Mouse (Mus musculus): ENCODE results near the gene Tank.

The Tank gene

DNA sequence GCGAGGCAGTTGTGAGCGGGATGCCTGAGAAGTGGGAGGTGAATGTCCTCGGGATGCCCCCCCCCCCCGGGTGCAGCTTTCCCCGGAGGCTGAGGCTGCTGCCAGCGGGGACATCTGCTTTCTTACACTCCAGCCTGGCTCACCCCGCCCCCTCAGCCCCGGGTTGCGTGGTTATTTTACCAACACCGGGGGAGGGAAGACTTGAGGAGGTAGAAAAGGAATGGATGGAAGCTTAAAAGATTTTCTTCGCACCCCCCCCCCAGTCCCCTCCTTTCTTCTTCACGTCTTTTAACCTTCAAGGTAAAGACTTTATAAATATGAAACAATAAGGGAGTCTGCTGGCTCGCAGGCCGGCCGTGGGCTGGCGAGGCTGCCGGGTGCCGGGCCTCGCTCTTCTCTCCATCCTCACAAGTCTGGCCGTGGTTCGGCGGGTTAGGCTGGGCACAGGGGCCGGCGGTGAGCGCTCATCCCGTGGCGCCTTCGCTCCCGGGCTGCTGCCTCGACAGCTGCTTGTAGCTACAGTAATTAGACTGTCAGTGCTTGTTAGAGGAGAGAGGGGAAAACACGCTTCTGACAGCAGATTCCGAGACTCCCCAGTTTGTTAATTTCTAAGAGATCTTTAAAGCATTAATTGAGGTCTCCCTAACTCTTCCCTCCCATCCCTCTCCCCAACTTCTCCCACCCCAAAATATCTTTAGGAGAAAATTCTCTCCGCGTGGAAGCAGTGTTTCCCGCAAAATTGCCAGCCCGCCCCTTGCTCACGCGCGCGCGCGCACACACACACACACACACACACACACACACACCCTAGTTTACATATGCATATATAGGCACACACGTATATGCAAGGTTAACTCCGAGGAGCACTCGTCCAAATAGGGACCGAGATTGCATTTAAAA is 77.2 kb downstream of the Tank start:
- CTCF ChIA-PET: interaction anchor here (0.6 to 0.8 kb wide), 2 partner anchors 19 to 33 kb away, joined by 3 to 5 read pairs; no protein-coding TSS in a partner anchor

DNA sequence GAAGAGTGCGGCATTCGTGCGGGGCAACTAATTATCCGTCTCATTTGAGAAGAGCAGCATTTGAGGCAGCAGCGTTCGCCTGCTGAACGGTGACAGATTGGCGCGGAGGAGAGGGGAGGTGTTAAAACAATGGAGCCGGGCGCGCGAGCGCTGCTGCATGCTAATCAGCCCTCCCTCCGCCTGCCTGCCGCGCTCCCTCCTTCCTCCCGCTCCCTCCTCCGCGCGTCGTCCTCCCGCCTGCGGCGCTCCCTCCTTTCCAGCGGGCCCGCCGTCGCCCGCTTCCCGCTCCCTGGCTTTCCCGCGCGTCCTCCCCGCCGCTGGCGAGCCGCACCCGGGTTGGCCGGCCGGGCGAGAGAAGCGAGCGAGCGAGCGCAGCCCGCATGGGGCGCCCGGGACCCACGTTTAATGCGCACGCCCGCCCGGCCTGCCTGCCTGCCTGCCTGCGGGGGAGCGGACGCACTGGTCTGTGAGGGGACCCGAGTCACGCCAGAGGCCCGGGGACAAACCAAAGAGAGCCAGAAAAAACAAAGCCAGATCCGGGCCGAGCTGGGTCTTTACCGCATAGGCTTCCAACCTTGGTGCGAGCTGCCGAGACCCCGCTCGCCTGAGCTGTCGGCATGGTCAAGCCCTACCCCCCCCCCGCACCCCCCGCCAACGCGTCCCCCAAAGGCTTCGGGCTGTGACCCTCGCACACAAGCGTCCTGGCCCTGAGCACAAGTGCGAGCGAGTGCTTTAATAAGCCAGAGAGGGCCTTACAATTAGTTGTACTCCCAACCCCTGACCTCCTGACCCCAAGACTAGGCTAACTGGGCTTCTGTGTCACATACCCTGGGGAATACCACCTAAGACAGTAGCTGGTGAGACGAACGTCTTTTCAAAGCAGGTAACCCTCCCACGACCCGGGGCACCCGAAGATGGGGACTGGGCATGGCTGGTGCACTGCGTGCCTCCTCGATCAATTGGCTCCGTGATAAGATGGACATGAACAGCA is 78.3 kb downstream of the Tank start:
- CTCF ChIA-PET: interaction anchor here (0.6 kb wide), 1 partner anchor 148 kb away, joined by 3 read pairs; no protein-coding TSS in a partner anchor

GRCm38 (mm10) chr2:61659254-61659653 is 80.9 kb downstream of the Tank start:
- CTCF ChIA-PET: no interaction called here

DNA sequence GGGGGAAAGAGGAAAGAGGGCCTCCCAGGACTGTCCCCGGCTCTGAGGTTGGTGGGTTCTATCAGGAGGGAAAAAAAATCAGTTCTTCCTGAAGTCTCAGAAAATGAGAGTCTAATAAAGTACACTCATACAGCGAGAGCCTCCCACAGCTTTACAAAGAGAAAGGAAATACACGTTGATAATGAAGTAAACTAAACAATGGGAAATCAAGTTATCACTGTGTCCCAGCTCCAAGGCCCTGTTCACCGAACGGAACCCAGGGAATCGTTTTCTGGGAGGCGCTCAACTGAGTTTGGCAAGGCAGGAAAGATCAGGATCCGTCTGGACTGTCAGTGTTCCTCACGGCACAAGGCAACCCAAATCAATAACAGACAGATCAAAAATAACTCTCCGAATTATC is 84.4 kb downstream of the Tank start:
- CTCF ChIA-PET: interaction anchor here (0.7 kb wide), 1 partner anchor 14 kb away, joined by 7 read pairs; no protein-coding TSS in a partner anchor

DNA sequence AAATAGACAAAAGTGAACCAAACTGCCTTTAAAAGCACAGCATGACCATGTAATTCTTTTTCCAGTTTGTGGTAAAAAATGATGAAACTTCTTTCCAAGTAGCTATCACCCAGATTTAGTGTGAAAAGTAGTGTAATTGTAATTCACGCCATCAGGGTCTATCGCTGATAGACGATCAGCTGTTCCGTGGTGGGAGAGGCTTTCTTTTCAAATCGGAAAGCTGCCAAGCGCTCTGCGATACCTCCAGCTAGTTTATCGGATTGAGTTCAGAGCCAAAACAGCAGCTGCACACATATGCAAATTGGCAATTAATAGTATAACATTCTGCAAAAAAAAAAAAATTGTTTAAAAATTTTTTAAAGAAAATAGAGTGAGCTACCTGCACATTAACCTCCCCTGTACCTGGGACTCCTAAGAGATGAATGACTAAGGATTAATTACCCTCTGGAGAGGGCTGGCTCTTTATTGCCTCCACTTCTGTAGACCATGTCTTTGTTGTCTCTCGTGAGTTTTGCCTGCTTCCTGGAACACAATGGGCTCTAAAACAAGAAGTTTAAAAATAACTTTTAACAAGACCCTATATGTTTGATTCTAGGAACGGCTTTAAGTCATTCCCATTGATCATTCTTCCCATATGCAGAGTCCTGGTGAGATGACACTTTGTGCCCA is 85.3 kb downstream of the Tank start:
- CTCF ChIA-PET: interaction anchor here (0.7 kb wide), 1 partner anchor 143 kb away, joined by 4 read pairs; no protein-coding TSS in a partner anchor

- CTCF ChIA-PET: interaction anchor here (0.6 kb wide), 2 partner anchors 105 to 300 kb away, joined by 3 to 11 read pairs; no protein-coding TSS in a partner anchor
These were observed 89.0 kb downstream of the Tank start for GRCm38 (mm10) chr2:61667420-61667819.

DNA sequence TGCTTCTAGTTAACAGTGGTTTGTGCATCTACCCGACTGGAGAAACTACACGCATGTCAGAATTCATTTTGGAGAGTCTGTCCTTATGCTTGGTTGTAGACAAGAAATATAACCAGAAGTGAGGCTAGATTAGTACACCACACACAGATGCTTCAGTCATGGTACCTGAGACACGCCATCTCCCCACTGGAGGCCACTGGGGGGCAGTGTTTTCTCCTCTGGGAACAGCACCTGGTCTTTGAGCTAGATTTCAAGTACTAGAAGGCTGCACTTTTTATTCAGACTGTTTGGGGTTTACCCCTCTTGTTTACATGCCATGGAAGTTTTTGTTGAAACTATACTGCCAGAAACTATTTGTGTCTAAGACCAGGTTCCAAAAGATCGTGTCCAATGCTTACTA is 89.9 kb downstream of the Tank start:
- CTCF ChIA-PET: interaction anchor here (0.6 to 1.0 kb wide), 3 partner anchors 10 to 960 kb away, joined by 3 to 14 read pairs (median 3); no protein-coding TSS in a partner anchor

- CTCF ChIA-PET: no interaction called here
These were observed 96.2 kb downstream of the Tank start for GRCm38 (mm10) chr2:61674555-61674954.

GRCm38 (mm10) chr2:61681572-61681971 is 103.2 kb downstream of the Tank start:
- CTCF ChIA-PET: no interaction called here

DNA sequence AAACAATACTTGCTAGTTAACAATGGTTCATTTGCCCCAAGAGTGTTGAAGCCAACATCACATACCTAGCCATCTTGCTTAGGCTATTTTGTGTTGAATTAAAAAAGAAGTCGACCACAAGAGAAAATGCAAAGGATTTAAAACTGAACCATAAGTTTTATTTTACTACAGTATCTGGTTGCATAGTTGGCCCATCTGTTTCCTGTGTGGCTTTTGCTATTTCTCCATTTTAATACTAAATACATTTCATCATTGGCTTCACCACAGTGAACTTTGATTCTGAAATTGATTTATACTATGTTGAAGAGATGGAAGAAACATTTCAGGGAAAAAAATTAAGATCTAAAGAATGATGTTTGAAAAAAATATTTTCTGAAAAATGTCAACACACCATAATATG is 108.1 kb downstream of the Tank start:
- CTCF ChIA-PET: no interaction called here

GRCm38 (mm10) chr2:61689086-61689485 is 110.7 kb downstream of the Tank start:
- CTCF ChIA-PET: no interaction called here
